In genomic region chr15:102502254-102502840, GRCm38 (mm10) we compare ENCODE assay signal across 28 mouse cellular contexts. TPM values are rescaled to one million over a fixed set of nuclear protein-coding genes. Genes with fewer than 3 reads are reported as not detected.
DNase-seq lines count a peak whose midpoint lies in the region; ATAC-seq and TF ChIP-seq lines count a peak whose summit lies in the region.
"Had no signal": no experiment of that assay in that cellular context is flagged by ENCODE, and none has a peak within 500 bp of the region (broad histone marks: within the 10 kb centered on the region; RNA-seq: fewer than 3 reads in every experiment).

No protein-coding gene starts in this region.

- peak; percentile 4 for DNase-seq in cerebellum, adult 8-10 months
- DNase-seq in cerebellum, adult 11 months: no peak
- peak; percentile 29 for DNase-seq in kidney, postnatal 0 days (ENCODE audit: low spot score)
- no peak for DNase-seq in kidney, adult 8-10 months
- peak; percentile 19 to 30 for DNase-seq in right cerebral cortex, postnatal 10 days (ENCODE audit: low spot score in 2 of 2)
- no peak for DNase-seq in right cerebral cortex, postnatal 14 days
- DNase-seq in testis, postnatal 14 days (ENCODE audit: low spot score): peak; percentile 11
- no peak for DNase-seq in gastrocnemius, postnatal 14 days
- DNase-seq: adrenal gland, postnatal 25 days; cerebellum, postnatal 14 days; gastrocnemius, postnatal 10 days; heart, adult 18-20 months; heart, postnatal 14 days; lung, adult 18-20 months; lung, postnatal 14 days; thymus, postnatal 25 days had no signal

- no peaks in the 10 kb centered on the region for H3K9me3 ChIP-seq in kidney, postnatal 0 days (replicated peaks; ENCODE audit: low read length)
- H3K9me3 ChIP-seq: forebrain, embryonic 10.5 days; heart, embryonic 13.5 days; limb, embryonic 15.5 days; midbrain, embryonic 13.5 days; neural tube, embryonic 13.5 days had no signal

- H3K27ac ChIP-seq in kidney, postnatal 0 days: no peak overlapping the region
- H3K27ac ChIP-seq: forebrain, embryonic 10.5 days; heart, embryonic 13.5 days; midbrain, embryonic 13.5 days; neural tube, embryonic 13.5 days had no signal

- no peak overlapping the region for H3K9ac ChIP-seq in kidney, postnatal 0 days (ENCODE audit: low read depth, low read length)
- H3K9ac ChIP-seq: heart, embryonic 13.5 days; limb, embryonic 15.5 days; midbrain, embryonic 13.5 days; neural tube, embryonic 13.5 days had no signal

- no peak; the same call in 1 of the 2 replicates for ATAC-seq in kidney, postnatal 0 days (replicated peaks; ENCODE audit: low FRiP score, low read depth)
- ATAC-seq: CD4-positive, CD25-positive, alpha-beta regulatory T cell, adult 4 months; forebrain, embryonic 16.5 days; midbrain, embryonic 13.5 days had no signal

- intact Hi-C loops in gastrocnemius, postnatal 14 days (cut with DNase I; ENCODE audit: low total_unique reads): no loop called here

- TF ChIP-seq CTCF in kidney, postnatal 0 days (IDR thresholded peaks at IDR 0.05; ENCODE audit: low read depth): no peak

- H3K4me3 ChIP-seq in kidney, postnatal 0 days (replicated peaks; ENCODE audit: low read depth, low read length): no peak overlapping the region
- H3K4me3 ChIP-seq: forebrain, embryonic 10.5 days; heart, embryonic 13.5 days; limb, embryonic 15.5 days; midbrain, embryonic 13.5 days; neural tube, embryonic 13.5 days had no signal

- H3K36me3 ChIP-seq in kidney, postnatal 0 days (ENCODE audit: insufficient read depth, low read length): peaks cover 54% of the 10 kb centered on the region

- H3K4me1 ChIP-seq in kidney, postnatal 0 days (replicated peaks; ENCODE audit: insufficient read depth, low read length): no peaks in the 10 kb centered on the region
- H3K4me1 ChIP-seq: midbrain, embryonic 13.5 days; neural tube, embryonic 13.5 days had no signal

- H3K4me2 ChIP-seq in kidney, postnatal 0 days (ENCODE audit: low read length): no peak overlapping the region
- H3K4me2 ChIP-seq: heart, embryonic 13.5 days; limb, embryonic 15.5 days; midbrain, embryonic 13.5 days; neural tube, embryonic 13.5 days had no signal

- 62% methylated on average over 9 of the region's 9 CpGs for WGBS in kidney, postnatal 0 days

- no peaks in the 10 kb centered on the region for H3K27me3 ChIP-seq in kidney, postnatal 0 days (ENCODE audit: insufficient read depth, low read length)
- H3K27me3 ChIP-seq: heart, embryonic 13.5 days; limb, embryonic 15.5 days; midbrain, embryonic 13.5 days; neural tube, embryonic 13.5 days had no signal

RNA-seq across cellular contexts. Expression of gene Gm10337, which starts 1.2 kb away (rescaled TPM):
- 1.8 TPM in 1 of 2 replicates, not detected in the other for polyA plus RNA-seq in kidney, postnatal 0 days (2015; fragmentation: Nextera tagmentation; extraction: Ambion mirVana)
- not detected for total RNA-seq in gastrocnemius, postnatal 14 days (2021)
- total RNA-seq: adrenal gland, postnatal 25 days; gastrocnemius, postnatal 10 days; heart, adult 18-20 months; heart, postnatal 14 days; left cerebral cortex, adult 18-20 months; left cerebral cortex, postnatal 36 days; megakaryocyte progenitor cell, adult 5-6 weeks had no signal
- polyA plus RNA-seq: brain, embryonic 14.5 days; CD4-positive, CD25-positive, alpha-beta regulatory T cell, adult 4 months; embryonic facial prominence, embryonic 11.5 days; forebrain, embryonic 10.5 days had no signal

RNA-seq across cellular contexts. Expression of gene Map3k12, which starts 14.5 kb away (rescaled TPM):
- polyA plus RNA-seq in kidney, postnatal 0 days (2015; fragmentation: Nextera tagmentation; extraction: Ambion mirVana): 7.8 and 8.1 TPM in 2 replicates
- 1 to 10 TPM; 3.1 TPM for total RNA-seq in gastrocnemius, postnatal 14 days (2021)

RNA-seq across cellular contexts. Expression of gene Tarbp2, which starts 15.6 kb away (rescaled TPM):
- polyA plus RNA-seq in kidney, postnatal 0 days (2015; fragmentation: Nextera tagmentation; extraction: Ambion mirVana): 57.2 and 59.2 TPM in 2 replicates
- 10 to 100 TPM; 37.9 to 40.2 TPM for total RNA-seq in gastrocnemius, postnatal 14 days (2021)

RNA-seq across cellular contexts. Expression of gene Npff, which starts 22.4 kb away (rescaled TPM):
- polyA plus RNA-seq in kidney, postnatal 0 days (2015; fragmentation: Nextera tagmentation; extraction: Ambion mirVana): 1.6 TPM in 2 replicates
- 1 to 10 TPM; 1.4 to 1.7 TPM for total RNA-seq in gastrocnemius, postnatal 14 days (2021)

RNA-seq across cellular contexts. Expression of gene Pcbp2, which starts 32.0 kb away (rescaled TPM):
- 185 and 191 TPM in 2 replicates for polyA plus RNA-seq in kidney, postnatal 0 days (2015; fragmentation: Nextera tagmentation; extraction: Ambion mirVana)
- 100 to 1,000 TPM; 382 to 414 TPM for total RNA-seq in gastrocnemius, postnatal 14 days (2021)

Comparison
In these comparisons a context has a peak if more than half of its experiments do, and no peak if none do; other contexts are left out.
1. DNase-seq: peak in cerebellum, adult 8-10 months (single experiment), kidney, postnatal 0 days (single experiment), right cerebral cortex, postnatal 10 days (2 of 2) and testis, postnatal 14 days (single experiment); none in cerebellum, adult 11 months (single experiment), kidney, adult 8-10 months (0 of 2), right cerebral cortex, postnatal 14 days (single experiment) and gastrocnemius, postnatal 14 days (single experiment).